Mouse (Mus musculus) lung, embryonic 14.5 days (tissue): ENCODE measurements around the gene Klhdc10. TPM values are rescaled to one million over a fixed set of nuclear protein-coding genes. Genes with fewer than 3 reads are reported as not detected.

Experiments
- ATAC-seq: fragments of 200-750 bp; cut with Nextera tagmentation; 2 replicates; pipeline ENCODE4 v1.8.0; 2017; ENCODE audit warnings: mild to moderate bottlenecking, moderate TSS enrichment, moderate library complexity; ENCODE audit not compliant: insufficient read depth
- DNase-seq: peaks from one replicate; pipeline ENCODE4 v3.0.0-alpha.2; 2015
- H3K27ac ChIP-seq: fragments of 300-500 bp; sonication (generic); 2 replicates; pipeline ENCODE4 v1.5.1; 2014; ENCODE audit warnings: low read depth, mild to moderate bottlenecking, moderate library complexity
- H3K27me3 ChIP-seq: fragments of 300-500 bp; sonication (generic); 2 replicates; pipeline ENCODE4 v1.6.1; 2014; ENCODE audit warnings: low read length, control low read depth; ENCODE audit not compliant: insufficient read depth
- H3K36me3 ChIP-seq: fragments of 300-500 bp; sonication (generic); 2 replicates; pipeline ENCODE4 v1.6.1; 2014; ENCODE audit warnings: control low read depth; ENCODE audit not compliant: insufficient read depth
- H3K4me1 ChIP-seq: fragments of 300-500 bp; sonication (generic); 2 replicates; pipeline ENCODE4 v1.6.1; 2014; ENCODE audit warnings: antibody characterized with exemption, control low read depth; ENCODE audit not compliant: insufficient read depth
- H3K4me2 ChIP-seq: fragments of 300-500 bp; sonication (generic); 2 replicates; pipeline ENCODE4 v1.6.1; 2014; ENCODE audit warnings: mild to moderate bottlenecking
- H3K4me3 ChIP-seq: fragments of 300-500 bp; sonication (generic); 2 replicates; pipeline ENCODE4 v1.5.1; 2014; ENCODE audit warnings: low read depth, low read length
- H3K9ac ChIP-seq: fragments of 300-500 bp; sonication (generic); 2 replicates; pipeline ENCODE4 v1.6.1; 2014
- H3K9me3 ChIP-seq: fragments of 300-500 bp; sonication (generic); 2 replicates; pipeline ENCODE4 v1.6.1; 2016; ENCODE audit warnings: low read depth, low read length, control low read depth
- CTCF ChIP-seq: IDR thresholded peaks from 2 replicates; pipeline ENCODE4 v1.5.1; 2016; ENCODE audit warnings: antibody characterized with exemption, low read depth
- WGBS: fragments of 180-500 bp; shearing (Covaris S2); extraction: QIAGEN DNeasy Blood & Tissue Kit; methylation state at CpG from one replicate; pipeline ENCODE4 v1.1.7; 2014; 5-methylcytosine and 5-hydroxymethylcytosine counted together
- polyA plus RNA-seq: library from polyadenylated mRNA; unstranded; fragments of >200 nt; fragmentation: Nextera tagmentation; extraction: Ambion mirVana; gene quantifications from 2 replicates; pipeline ENCODE4 v1.2.1, GENCODE M21; 2014

The Klhdc10 gene
- polyA plus RNA-seq, 1 experiment from 2014 or later, result 33.9 TPM

- Histone ChIP-seq H3K36me3 (peaks cover 97% of the 10 kb centered on the region), H3K9me3 (no peaks in the 10 kb centered on the region), H3K4me3 (no peak overlapping the region), H3K9ac (no peak overlapping the region), H3K4me2 (no peak overlapping the region), H3K27ac (no peak overlapping the region), H3K27me3 (no peaks in the 10 kb centered on the region), H3K4me1 (no peaks in the 10 kb centered on the region)
- TF ChIP-seq CTCF, result no peak
- WGBS, result 89% methylated on average over 2 of the region's 2 CpGs
- no peak for ATAC-seq
- no peak for DNase-seq
Observed at GRCm38 (mm10) chr6:30482908-30483307, 81.2 kb downstream of the Klhdc10 start.

DNA sequence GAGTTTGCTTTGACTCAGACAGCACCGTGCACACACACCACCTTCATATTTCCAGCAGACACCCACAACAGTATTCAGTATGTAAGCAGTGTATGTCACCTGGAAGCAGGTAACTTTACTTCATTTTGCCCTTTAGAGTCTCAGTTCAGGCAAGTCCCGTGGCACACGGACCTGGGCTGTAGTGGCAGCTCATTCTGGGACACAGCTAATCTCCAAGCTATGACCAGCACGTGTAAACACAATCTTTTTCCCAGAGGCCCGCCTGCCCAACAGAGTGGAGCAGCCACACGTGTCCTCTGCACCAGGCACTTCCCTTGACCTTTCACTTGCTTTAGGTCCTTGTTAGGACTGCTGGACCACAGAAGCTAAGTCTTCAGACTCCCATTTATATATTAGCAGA, 84.8 kb downstream of the Klhdc10 start:
- no peaks in the 10 kb centered on the region for H3K4me1 ChIP-seq
- H3K36me3 ChIP-seq, result peaks cover 87% of the 10 kb centered on the region
- no peaks in the 10 kb centered on the region for H3K9me3 ChIP-seq
- DNase-seq (no peak), ATAC-seq (no peak)
- no peak overlapping the region for H3K4me3 ChIP-seq
- no peaks in the 10 kb centered on the region for H3K27me3 ChIP-seq
- TF ChIP-seq CTCF, result no peak
- no peak overlapping the region for H3K27ac ChIP-seq
- no peak overlapping the region for H3K4me2 ChIP-seq
- WGBS, result 80% methylated on average over 6 of the region's 6 CpGs
- H3K9ac ChIP-seq, result no peak overlapping the region

- 79% methylated on average over 3 of the region's 3 CpGs for WGBS
- peaks cover 64% of the 10 kb centered on the region for H3K36me3 ChIP-seq
- no peak overlapping the region for H3K4me2 ChIP-seq
- no peak for TF ChIP-seq CTCF
- H3K4me3 ChIP-seq, result no peak overlapping the region
- ATAC-seq (no peak), DNase-seq (no peak)
- H3K9ac ChIP-seq, result no peak overlapping the region
- H3K4me1 ChIP-seq, result no peaks in the 10 kb centered on the region
- no peak overlapping the region for H3K27ac ChIP-seq
- no peaks in the 10 kb centered on the region for H3K27me3 ChIP-seq
- H3K9me3 ChIP-seq, result no peaks in the 10 kb centered on the region
Observed at GRCm38 (mm10) chr6:30499049-30499448, 97.4 kb downstream of the Klhdc10 start.

Other genes with a start within 250 kb of the Klhdc10 start
- 42.3 and 45.8 TPM in 2 replicates for gene Ube2h, start 97.3 kb upstream of the Klhdc10 start, polyA plus RNA-seq
- gene Zc3hc1, start 10.8 kb upstream of the Klhdc10 start, polyA plus RNA-seq, result 66.8 and 66.9 TPM in 2 replicates
- gene Tmem209, start 107.9 kb downstream of the Klhdc10 start, polyA plus RNA-seq, result 43.5 and 44.7 TPM in 2 replicates
- gene Ssmem1, start 108.0 kb downstream of the Klhdc10 start, polyA plus RNA-seq, result 0.16 and 0.49 TPM in 2 replicates
- 7.2 and 7.8 TPM in 2 replicates for gene Cpa2, start 139.7 kb downstream of the Klhdc10 start, polyA plus RNA-seq
- gene Cpa4, start 166.5 kb downstream of the Klhdc10 start, polyA plus RNA-seq, result 0.07 and 0.14 TPM in 2 replicates
- gene Cpa5, start 209.1 kb downstream of the Klhdc10 start, polyA plus RNA-seq, result 0.11 TPM in 1 of 2 replicates, not detected in the other
- gene Cpa1, start 237.3 kb downstream of the Klhdc10 start, polyA plus RNA-seq, result 1.9 and 3.0 TPM in 2 replicates